Mouse (Mus musculus) embryonic facial prominence, embryonic 10.5 days (tissue): Measurements from ENCODE around the gene Pld6. TPM values are rescaled to one million over a fixed set of nuclear protein-coding genes. Genes with fewer than 3 reads are reported as not detected.

Experiments used
- DNase-seq: peaks from one replicate; pipeline ENCODE4 v3.0.0-alpha.2; 2017; ENCODE audit warnings: low spot score
- H3K27ac ChIP-seq: fragments of 300-500 bp; sonication (generic); replicated peaks from 2 replicates; pipeline ENCODE4 v1.5.1; 2016; ENCODE audit warnings: mild to moderate bottlenecking
- H3K27me3 ChIP-seq: fragments of 300-500 bp; sonication (generic); replicated peaks from 2 replicates; pipeline ENCODE4 v1.6.1; 2016; ENCODE audit warnings: low read depth, mild to moderate bottlenecking; ENCODE audit not compliant: poor library complexity, severe bottlenecking
- H3K36me3 ChIP-seq: fragments of 300-500 bp; sonication (generic); replicated peaks from 2 replicates; pipeline ENCODE4 v1.6.1; 2016; ENCODE audit warnings: mild to moderate bottlenecking, moderate library complexity
- H3K4me1 ChIP-seq: fragments of 300-500 bp; sonication (generic); 2 replicates; pipeline ENCODE4 v1.6.1; 2016
- H3K4me3 ChIP-seq: fragments of 300-500 bp; sonication (generic); 2 replicates; pipeline ENCODE4 v1.5.1; 2016; ENCODE audit warnings: mild to moderate bottlenecking, moderate library complexity
- H3K9me3 ChIP-seq: fragments of 300-500 bp; sonication (generic); 2 replicates; pipeline ENCODE4 v1.6.1; 2016; ENCODE audit warnings: mild to moderate bottlenecking
- WGBS: fragments of 180-500 bp; shearing (Covaris S2); methylation state at CpG from one replicate; pipeline ENCODE4 v1.1.7; 2016; 5-methylcytosine and 5-hydroxymethylcytosine counted together
- polyA plus RNA-seq: library from polyadenylated mRNA; unstranded; fragments of >200 nt; fragmentation: Nextera tagmentation; extraction: Ambion mirVana; gene quantifications from 2 replicates; pipeline ENCODE4 v1.2.1, GENCODE M21; 2016

The Pld6 gene
- polyA plus RNA-seq, 1 experiment from 2014 or later: 4.7 TPM

- peak overlapping the region; percentile 85 for H3K4me3 ChIP-seq
- H3K27me3 ChIP-seq: no peaks in the 10 kb centered on the region
- 70% methylated on average over 14 of the region's 14 CpGs for WGBS
- H3K27ac ChIP-seq: no peak overlapping the region
- H3K9me3 ChIP-seq: no peaks in the 10 kb centered on the region
- H3K4me1 ChIP-seq: peaks cover 36% of the 10 kb centered on the region
- peaks cover 46% of the 10 kb centered on the region for H3K36me3 ChIP-seq
- no peak for DNase-seq
Observed at GRCm38 (mm10) chr11:59808170-59808960, 20.9 kb upstream of the Pld6 start.

DNA sequence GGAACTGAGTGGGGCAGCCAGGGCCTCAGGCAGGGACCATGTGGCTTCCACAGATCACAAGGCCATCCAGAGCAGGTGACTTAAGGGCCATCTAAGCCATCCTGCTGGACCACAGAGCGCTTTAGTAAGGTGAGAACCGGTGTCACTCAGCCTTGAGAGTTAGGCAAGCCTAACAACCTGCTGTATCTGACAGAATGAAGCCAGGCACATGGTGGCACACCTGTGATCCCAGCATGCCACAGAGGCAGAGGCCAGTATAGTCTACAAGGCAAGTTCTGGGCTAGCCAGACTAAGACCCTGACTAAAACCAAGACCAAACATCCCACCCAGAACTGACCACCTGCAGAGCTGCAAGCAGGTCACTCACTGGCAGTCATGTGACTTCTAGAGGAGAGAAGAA, 18.2 kb upstream of the Pld6 start:
- Histone ChIP-seq H3K27ac (no peak overlapping the region), H3K36me3 (peaks cover 73% of the 10 kb centered on the region), H3K9me3 (no peaks in the 10 kb centered on the region), H3K27me3 (no peaks in the 10 kb centered on the region), H3K4me1 (peaks cover 19% of the 10 kb centered on the region), H3K4me3 (no peak overlapping the region)
- WGBS: 98% methylated on average over 2 of the region's 2 CpGs
- no peak for DNase-seq

GRCm38 (mm10) chr11:59805256-59805655, 17.8 kb upstream of the Pld6 start:
- Histone ChIP-seq H3K4me3 (no peak overlapping the region), H3K4me1 (peaks cover 17% of the 10 kb centered on the region), H3K9me3 (no peaks in the 10 kb centered on the region), H3K27ac (no peak overlapping the region), H3K27me3 (no peaks in the 10 kb centered on the region), H3K36me3 (peaks cover 77% of the 10 kb centered on the region)
- DNase-seq: no peak
- WGBS: 94% methylated on average over 1 of the region's 1 CpGs

GRCm38 (mm10) chr11:59804409-59805110, 17.1 kb upstream of the Pld6 start:
- DNase-seq: no peak
- Histone ChIP-seq H3K27ac (no peak overlapping the region), H3K9me3 (no peaks in the 10 kb centered on the region), H3K36me3 (peaks cover 84% of the 10 kb centered on the region), H3K4me3 (no peak overlapping the region), H3K27me3 (no peaks in the 10 kb centered on the region), H3K4me1 (peaks cover 15% of the 10 kb centered on the region)
- WGBS: 93% methylated on average over 22 of the region's 22 CpGs

DNA sequence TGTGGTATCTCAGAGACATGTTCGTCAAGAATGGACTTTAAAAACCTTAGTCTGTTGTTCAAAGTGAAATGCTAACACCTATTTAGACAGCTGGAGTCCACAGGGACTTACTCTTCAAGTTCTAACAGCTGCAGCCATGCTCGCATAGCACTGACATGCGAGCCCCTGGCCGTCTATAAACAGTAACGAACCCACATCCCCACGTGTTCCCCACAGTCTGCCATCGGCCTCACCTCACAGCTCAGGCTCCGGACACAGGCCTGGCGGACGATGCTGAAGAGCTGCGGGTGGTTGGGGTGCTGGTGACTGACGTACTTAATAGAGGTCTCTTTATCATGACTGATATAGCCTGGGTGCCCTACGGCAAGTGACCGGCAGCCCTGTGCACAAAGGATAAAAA, 16.1 kb upstream of the Pld6 start:
- 94% methylated on average over 14 of the region's 14 CpGs for WGBS
- no peaks in the 10 kb centered on the region for H3K9me3 ChIP-seq
- no peak overlapping the region for H3K4me3 ChIP-seq
- no peak for DNase-seq
- no peak overlapping the region for H3K27ac ChIP-seq
- H3K27me3 ChIP-seq: no peaks in the 10 kb centered on the region
- peaks cover 95% of the 10 kb centered on the region for H3K36me3 ChIP-seq
- H3K4me1 ChIP-seq: peaks cover 4% of the 10 kb centered on the region

DNA sequence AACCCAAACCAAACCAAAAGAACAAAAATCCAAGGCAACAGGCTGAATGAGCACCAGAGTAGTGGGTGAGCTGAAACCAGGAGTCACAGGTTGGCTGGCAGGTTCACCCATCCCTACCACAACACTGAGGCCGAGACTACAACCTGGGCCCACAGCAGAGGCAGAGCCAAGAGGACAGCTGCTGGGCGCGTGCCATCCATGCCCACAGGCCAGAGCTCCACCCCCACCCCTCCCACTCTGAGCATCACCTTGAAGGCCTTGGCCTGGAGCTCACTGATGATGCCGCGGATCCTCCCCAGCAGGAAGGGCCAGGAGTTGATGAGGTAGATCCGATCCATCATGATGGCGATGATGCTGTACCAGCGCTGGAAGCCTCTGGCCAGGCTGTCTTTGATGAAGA, 14.4 kb upstream of the Pld6 start:
- 94% methylated on average over 8 of the region's 8 CpGs for WGBS
- Histone ChIP-seq H3K9me3 (no peaks in the 10 kb centered on the region), H3K27ac (no peak overlapping the region), H3K36me3 (peaks cover 100% of the 10 kb centered on the region), H3K4me3 (no peak overlapping the region), H3K27me3 (no peaks in the 10 kb centered on the region), H3K4me1 (no peaks in the 10 kb centered on the region)
- DNase-seq: no peak

DNA sequence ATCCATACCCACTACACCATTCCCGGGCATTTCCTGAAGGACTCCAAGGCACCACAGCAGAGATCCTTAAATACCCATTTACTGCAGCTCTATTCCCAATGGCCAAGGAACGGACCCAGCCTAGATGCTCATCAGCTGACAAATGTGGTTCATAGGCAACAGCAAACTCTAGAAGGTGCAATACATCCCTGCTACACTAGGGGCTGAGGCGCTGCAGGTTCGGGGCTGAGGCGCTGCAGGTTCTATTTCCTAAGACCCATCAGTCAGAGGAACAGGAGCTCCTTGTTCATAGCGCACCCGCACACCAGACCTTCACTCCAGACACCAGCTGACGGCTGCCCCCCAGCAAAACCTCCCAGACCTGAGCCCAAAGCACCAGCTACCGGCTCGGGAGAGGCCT, 13.0 kb upstream of the Pld6 start:
- Histone ChIP-seq H3K27me3 (no peaks in the 10 kb centered on the region), H3K36me3 (peaks cover 100% of the 10 kb centered on the region), H3K4me3 (no peak overlapping the region), H3K4me1 (no peaks in the 10 kb centered on the region), H3K27ac (no peak overlapping the region), H3K9me3 (no peaks in the 10 kb centered on the region)
- WGBS: 93% methylated on average over 10 of the region's 10 CpGs
- no peak for DNase-seq

DNA sequence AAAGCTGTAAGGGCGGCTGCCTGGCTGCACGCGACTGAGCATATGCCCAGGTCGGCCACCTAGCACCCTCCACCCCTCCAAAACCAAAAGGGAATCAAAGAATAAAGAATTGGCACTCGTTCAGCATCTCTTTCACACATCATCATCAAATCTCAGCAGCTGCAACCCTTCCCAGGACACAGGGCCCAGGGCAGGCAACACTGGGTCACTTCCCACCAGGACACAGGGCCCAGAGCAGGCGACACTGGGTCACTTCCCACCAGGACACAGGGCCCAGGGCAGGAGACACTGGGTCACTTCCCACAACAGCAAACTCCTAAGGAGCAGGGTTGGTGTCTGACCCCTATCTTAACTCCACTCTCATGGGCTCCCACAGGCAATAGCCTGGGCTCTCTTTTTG, 5.9 kb upstream of the Pld6 start:
- no peaks in the 10 kb centered on the region for H3K9me3 ChIP-seq
- DNase-seq: no peak
- 91% methylated on average over 6 of the region's 6 CpGs for WGBS
- 0 out of 2 replicates have a peak, but pooled peaks cover 3% of the 10 kb centered on the region for H3K27me3 ChIP-seq
- H3K4me3 ChIP-seq: no peak overlapping the region
- H3K36me3 ChIP-seq: peaks cover 74% of the 10 kb centered on the region
- no peak overlapping the region for H3K27ac ChIP-seq
- H3K4me1 ChIP-seq: no peaks in the 10 kb centered on the region

GRCm38 (mm10) chr11:59789311-59789710, 1.9 kb upstream of the Pld6 start:
- 90% methylated on average over 1 of the region's 1 CpGs for WGBS

DNA sequence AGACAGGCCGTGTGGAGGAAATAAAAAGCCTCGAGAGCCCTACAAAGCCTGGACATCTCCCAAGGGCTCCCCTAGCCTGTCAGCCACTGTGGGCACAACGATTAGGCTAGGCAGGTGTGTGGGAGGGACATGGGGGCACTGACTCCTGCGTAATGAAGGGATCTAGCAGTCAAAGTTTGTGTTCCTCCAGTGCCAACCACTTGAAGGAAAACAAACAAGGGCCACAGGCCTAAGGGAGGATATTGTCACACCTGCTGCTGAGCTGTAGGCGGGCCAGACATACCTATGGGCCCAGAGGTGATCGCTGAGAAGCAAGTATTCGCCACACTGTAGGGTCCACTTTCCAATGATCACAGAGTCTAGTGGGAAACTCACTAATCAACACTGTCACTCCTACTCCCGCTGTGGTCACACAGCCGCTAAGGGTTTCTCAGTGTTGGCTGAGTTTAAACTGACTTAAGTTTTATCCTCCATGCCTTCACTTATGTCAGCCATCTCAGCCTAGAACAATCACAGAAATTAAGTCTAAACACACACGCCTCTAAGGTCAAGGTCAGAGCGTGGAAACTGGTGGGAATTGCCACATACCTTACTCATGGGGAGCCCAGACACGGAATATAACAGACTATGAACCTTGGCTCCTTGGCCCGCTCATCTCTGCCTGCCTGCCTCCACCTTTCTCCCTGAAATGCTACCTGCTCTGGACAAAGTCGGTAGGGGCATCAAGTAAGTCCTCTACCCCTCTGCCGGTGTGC, 824 bp downstream of the Pld6 start:
- Histone ChIP-seq H3K27me3 (peaks cover 25% of the 10 kb centered on the region), H3K36me3 (peaks cover 7% of the 10 kb centered on the region), H3K27ac (peak overlapping the region; percentile 71; the same call in 1 of the 2 replicates), H3K4me3 (peak overlapping the region; percentile 64), H3K4me1 (peaks cover 10% of the 10 kb centered on the region), H3K9me3 (no peaks in the 10 kb centered on the region)
- no peak for DNase-seq
- 53% methylated on average over 15 of the region's 15 CpGs for WGBS

More at GRCm38 (mm10) chr11:59789311-59789710, 1.9 kb upstream of the Pld6 start:
- H3K4me1 ChIP-seq: peaks cover 10% of the 10 kb centered on the region
- no peaks in the 10 kb centered on the region for H3K9me3 ChIP-seq
- H3K36me3 ChIP-seq: peaks cover 34% of the 10 kb centered on the region
- peaks cover 25% of the 10 kb centered on the region for H3K27me3 ChIP-seq
- no peak overlapping the region for H3K27ac ChIP-seq
- DNase-seq: no peak
- no peak overlapping the region for H3K4me3 ChIP-seq

DNA sequence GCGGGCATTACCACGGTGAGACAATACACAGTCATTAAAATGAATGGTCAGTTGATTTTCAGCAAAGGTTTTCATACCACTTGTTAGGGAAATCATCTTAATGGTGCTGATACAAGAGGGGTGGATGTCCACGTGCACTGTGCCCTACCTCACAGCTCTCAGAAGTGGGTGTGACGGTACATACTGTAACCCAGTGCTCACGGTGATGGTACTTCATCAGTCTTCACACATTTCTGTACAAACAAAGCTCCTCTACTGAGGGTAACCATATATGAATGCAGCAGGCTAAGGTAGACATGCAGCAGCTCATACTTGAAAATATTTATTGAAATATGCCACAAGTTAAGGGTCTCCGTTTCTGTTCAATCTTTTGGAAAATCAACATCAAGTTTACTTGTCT, 3.9 kb downstream of the Pld6 start:
- DNase-seq: no peak
- H3K9me3 ChIP-seq: no peaks in the 10 kb centered on the region
- H3K27ac ChIP-seq: no peak overlapping the region
- H3K4me1 ChIP-seq: peaks cover 10% of the 10 kb centered on the region
- peaks cover 9% of the 10 kb centered on the region for H3K36me3 ChIP-seq
- WGBS: 91% methylated on average over 6 of the region's 6 CpGs
- peaks cover 23% of the 10 kb centered on the region for H3K27me3 ChIP-seq
- H3K4me3 ChIP-seq: no peak overlapping the region

DNA sequence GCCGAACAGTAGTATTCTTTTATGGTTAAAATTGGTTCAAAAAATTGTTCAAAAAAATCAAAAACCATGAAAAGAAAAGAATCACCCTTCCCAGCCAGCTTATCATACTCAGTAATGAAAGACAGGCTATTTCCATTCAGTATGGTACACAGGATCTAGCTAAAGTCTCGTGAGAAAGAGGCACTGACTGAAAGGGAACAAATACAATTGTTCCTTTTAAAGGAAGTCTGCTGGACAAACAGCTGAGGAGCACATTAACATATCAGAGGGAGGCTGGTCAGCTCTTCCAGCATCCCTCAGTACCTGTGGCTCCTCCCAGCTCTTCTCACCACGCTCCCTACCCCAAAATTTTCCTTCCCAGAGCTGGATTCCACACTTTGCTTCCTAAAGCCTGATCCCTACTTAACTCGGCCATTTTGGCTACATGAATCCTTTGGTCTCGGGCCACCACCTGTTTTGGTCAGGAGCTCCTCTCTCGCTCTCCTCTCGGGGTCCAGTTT, 5.3 kb downstream of the Pld6 start:
- peaks cover 4% of the 10 kb centered on the region for H3K4me1 ChIP-seq
- no peak for DNase-seq
- no peak overlapping the region for H3K4me3 ChIP-seq
- peaks cover 22% of the 10 kb centered on the region for H3K36me3 ChIP-seq
- H3K27me3 ChIP-seq: peaks cover 20% of the 10 kb centered on the region
- H3K9me3 ChIP-seq: no peaks in the 10 kb centered on the region
- WGBS: 76% methylated on average over 7 of the region's 7 CpGs
- no peak overlapping the region for H3K27ac ChIP-seq
